In genomic region chr14:120270633-120271032, GRCm38 (mm10) we compare ENCODE assay signal across 12 mouse cellular contexts.
"Had no signal": no experiment of that assay in that cellular context is flagged by ENCODE, and none has a peak within 500 bp of the region (broad histone marks: within the 10 kb centered on the region; RNA-seq: fewer than 3 reads in every experiment).

No protein-coding gene starts in this region.

- H3K27me3 ChIP-seq: limb, embryonic 15.5 days; liver, embryonic 12.5 days; megakaryocyte, embryonic 14.5 days; midbrain, embryonic 12.5 days had no signal

- ATAC-seq: liver, embryonic 12.5 days had no signal

- H3K27ac ChIP-seq: limb, embryonic 15.5 days; liver, embryonic 12.5 days; macrophage; midbrain, embryonic 12.5 days had no signal

- H3K36me3 ChIP-seq: limb, embryonic 15.5 days; liver, embryonic 12.5 days; midbrain, embryonic 12.5 days had no signal

- H3K4me3 ChIP-seq: limb, embryonic 15.5 days; liver, embryonic 12.5 days; midbrain, embryonic 12.5 days had no signal

- H3K9ac ChIP-seq: limb, embryonic 15.5 days; liver, embryonic 12.5 days; lung, embryonic 14.5 days; midbrain, embryonic 12.5 days had no signal

- DNase-seq: layer of hippocampus, adult 9-11 months; layer of hippocampus, postnatal 36 days; lung, embryonic 14.5 days; lung, postnatal 10 days; right cerebral cortex, postnatal 14 days; thymus, adult 2 months; thymus, postnatal 36 days had no signal

- H3K9me3 ChIP-seq: limb, embryonic 15.5 days; liver, embryonic 12.5 days; megakaryocyte, embryonic 14.5 days; midbrain, embryonic 12.5 days had no signal

- H3K4me2 ChIP-seq: limb, embryonic 15.5 days; liver, embryonic 12.5 days; lung, embryonic 14.5 days; midbrain, embryonic 12.5 days had no signal
